Comparison of ENCODE assay signal across 22 mouse cellular contexts in the genomic region with DNA sequence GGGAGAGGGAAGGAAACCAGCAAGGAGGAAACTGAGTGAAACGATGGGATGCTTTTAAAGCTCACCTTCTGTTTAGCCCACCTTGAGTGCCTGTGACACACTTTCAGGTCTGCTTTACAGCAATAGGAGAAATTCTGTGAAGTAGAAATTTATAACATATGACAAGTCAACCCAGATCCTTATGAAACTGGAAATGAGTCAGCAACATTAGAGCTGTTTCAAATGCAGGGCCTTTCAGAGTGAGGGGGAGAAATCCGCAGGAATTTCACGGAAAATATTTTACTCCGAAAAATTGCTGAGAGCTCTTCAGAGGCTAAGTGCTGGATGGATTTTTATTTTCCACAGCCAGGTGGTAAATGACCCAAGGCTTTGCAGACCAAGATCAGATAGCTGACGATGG.
"Had no signal": no experiment of that assay in that cellular context is flagged by ENCODE, and none has a peak within 500 bp of the region (broad histone marks: within the 10 kb centered on the region; RNA-seq: fewer than 3 reads in every experiment).

No protein-coding gene starts in this region.

- H3K27ac ChIP-seq: kidney, embryonic 15.5 days; limb, embryonic 10.5 days; limb, embryonic 13.5 days; liver, embryonic 12.5 days; liver, embryonic 15.5 days; lung, embryonic 15.5 days; neural tube, embryonic 13.5 days; stomach, embryonic 15.5 days had no signal

- H3K4me1 ChIP-seq: kidney, embryonic 15.5 days; limb, embryonic 10.5 days; limb, embryonic 13.5 days; liver, embryonic 12.5 days; liver, embryonic 15.5 days; lung, embryonic 15.5 days; megakaryocyte, embryonic 14.5 days; neural tube, embryonic 13.5 days; stomach, embryonic 15.5 days had no signal

- ATAC-seq: liver, embryonic 12.5 days had no signal

- H3K4me3 ChIP-seq: kidney, embryonic 15.5 days; limb, embryonic 10.5 days; limb, embryonic 13.5 days; liver, embryonic 12.5 days; liver, embryonic 15.5 days; lung, embryonic 15.5 days; megakaryocyte, embryonic 14.5 days; neural tube, embryonic 13.5 days; stomach, embryonic 15.5 days had no signal

- DNase-seq: kidney, adult 8-10 months; kidney, postnatal 10 days; kidney, postnatal 36 days; layer of hippocampus, postnatal 36 days; liver; lung, adult 18-20 months; lung, postnatal 10 days; lung, postnatal 36 days; midbrain, embryonic 14.5 days; right cerebral cortex, postnatal 14 days; spleen, adult 18-20 months; thymus, adult 18-20 months; thymus, postnatal 4 days had no signal
